Mouse (Mus musculus): ENCODE data around the gene Cutal. TPM values are rescaled to one million over a fixed set of nuclear protein-coding genes. Genes with fewer than 3 reads are reported as not detected.
"Not testable (repeated sequence)": the region's sequence is repeated elsewhere in the genome, so short reads cannot be mapped to it uniquely, and the experiment has no call there.

The Cutal gene
- polyA plus RNA-seq (2012; rRNA removed) = 16.9 and 38.1 TPM in 2 replicates

GRCm38 (mm10) chr2:34874271-34874670, at the start of gene Cutal:
Gene Cutal (plus strand): TSS chr2:34874396.
- WGBS = 3% methylated on average over 14 of the region's 14 CpGs
- no peak for DNase-seq (ENCODE audit: low read depth, low spot score)

- under 1% methylated on average over 57 of the region's 57 CpGs for WGBS
- peak; percentile 75 for DNase-seq (ENCODE audit: low read depth, low spot score)
These were observed 48.3 kb upstream of the Cutal start, which contains the start of gene Fbxw2 for GRCm38 (mm10) chr2:34825827-34826459. Gene Fbxw2 (minus strand): TSS chr2:34826311.

GRCm38 (mm10) chr2:34826460-34827231, 47.5 kb upstream of the Cutal start:
- WGBS = 32% methylated on average over 20 of the region's 21 CpGs
- no peak for DNase-seq (ENCODE audit: low read depth, low spot score)

GRCm38 (mm10) chr2:34827591-34827990, 46.6 kb upstream of the Cutal start:
- no peak for DNase-seq (ENCODE audit: low read depth, low spot score)
- WGBS = 78% methylated on average over 4 of the region's 4 CpGs

DNA sequence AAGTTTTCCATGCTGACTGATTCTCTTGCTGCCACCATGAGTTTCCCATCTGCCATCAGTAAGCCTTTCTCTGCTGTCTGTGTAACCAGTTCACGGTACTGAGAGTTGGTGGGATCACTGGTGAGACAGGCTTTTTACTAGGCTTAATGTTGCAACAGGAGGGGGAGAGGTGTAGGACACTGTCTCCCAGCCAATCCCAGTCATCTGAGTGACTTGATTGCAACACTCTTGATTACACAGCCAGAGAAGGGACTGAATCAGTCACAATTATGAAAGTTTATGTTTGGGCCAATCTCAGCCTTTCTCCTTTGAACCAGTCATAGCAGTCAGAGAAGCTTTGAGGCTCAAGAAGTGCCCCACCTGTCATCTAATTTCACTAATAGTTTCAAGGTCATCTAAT, 46.2 kb upstream of the Cutal start:
- 30% methylated on average over 1 of the region's 1 CpGs for WGBS
- no peak for DNase-seq (ENCODE audit: low read depth, low spot score)

- DNase-seq (ENCODE audit: low read depth, low spot score) = not testable (repeated sequence)
- WGBS = 92% methylated on average over 17 of the region's 17 CpGs
These were observed 44.1 kb upstream of the Cutal start for GRCm38 (mm10) chr2:34830066-34830465.

DNA sequence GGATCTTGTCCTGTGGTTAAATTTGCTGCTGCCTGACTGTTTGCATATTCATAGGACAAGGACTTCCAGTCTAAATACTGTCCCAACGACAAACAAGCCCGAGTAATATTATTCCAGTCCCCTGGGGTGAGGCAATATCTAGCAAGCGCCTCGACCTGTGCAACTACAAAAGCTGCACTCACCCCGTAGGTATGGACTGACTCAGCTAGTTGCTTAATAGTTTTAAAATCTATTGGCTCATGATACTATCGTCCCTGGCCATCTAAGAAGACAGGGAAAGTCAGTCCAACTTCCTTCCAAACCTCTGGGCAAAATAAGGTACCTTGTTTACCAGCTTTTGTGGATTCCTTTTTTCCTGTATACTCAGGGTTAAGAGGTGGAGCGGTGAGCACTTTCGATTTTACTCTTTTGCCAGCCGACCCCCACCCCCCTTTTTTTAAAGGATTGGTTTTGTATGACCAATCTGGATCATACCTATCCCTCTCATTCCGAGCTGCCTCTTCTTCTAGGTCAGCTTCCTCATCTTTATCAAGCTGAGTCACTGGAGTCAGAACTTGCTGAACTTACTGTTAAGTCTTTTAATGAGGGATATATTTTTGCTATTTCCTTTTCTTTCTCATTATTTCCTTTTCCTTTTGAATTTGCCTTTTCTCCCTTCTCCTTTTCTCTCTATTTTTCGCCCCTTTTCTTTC, 41.3 kb upstream of the Cutal start, which contains the start of gene Gm34653:
Gm34653 (plus strand) TSS at position 242 of the 692 bp plus-strand sequence.
- WGBS = 54% methylated on average over 11 of the region's 11 CpGs
- DNase-seq (ENCODE audit: low read depth, low spot score) = not testable (repeated sequence)

GRCm38 (mm10) chr2:34833624-34834023, 40.6 kb upstream of the Cutal start:
- no peak for DNase-seq (ENCODE audit: low read depth, low spot score)
- WGBS = 88% methylated on average over 17 of the region's 17 CpGs

- 74% methylated on average over 3 of the region's 3 CpGs for WGBS
- no peak for DNase-seq (ENCODE audit: low read depth, low spot score)
These were observed 38.5 kb upstream of the Cutal start for GRCm38 (mm10) chr2:34835669-34836068.

GRCm38 (mm10) chr2:34840143-34840542, 34.1 kb upstream of the Cutal start:
- 76% methylated on average over 5 of the region's 5 CpGs for WGBS
- DNase-seq (ENCODE audit: low read depth, low spot score) = not testable (repeated sequence)

DNA sequence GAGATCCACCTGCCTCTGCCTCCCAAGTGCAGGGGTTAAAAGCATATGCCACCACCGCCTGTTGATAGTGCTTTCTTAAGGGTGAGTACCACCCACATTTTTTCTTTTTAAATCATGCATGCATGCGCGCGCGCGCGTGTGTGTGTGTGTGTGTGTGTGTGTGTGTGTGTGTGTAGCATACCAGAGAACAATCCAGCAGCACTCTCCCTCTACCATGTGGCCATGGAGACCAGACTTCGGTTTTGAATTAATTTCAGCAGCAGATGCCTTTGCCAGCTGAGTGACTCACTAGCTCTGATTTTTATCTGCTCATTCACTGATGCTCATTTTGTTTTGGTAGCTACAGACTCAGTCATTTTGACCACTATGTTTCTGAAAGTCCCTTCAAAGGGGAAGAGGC, 32.5 kb upstream of the Cutal start:
- 88% methylated on average over 8 of the region's 8 CpGs for WGBS
- no peak for DNase-seq (ENCODE audit: low read depth, low spot score)

DNA sequence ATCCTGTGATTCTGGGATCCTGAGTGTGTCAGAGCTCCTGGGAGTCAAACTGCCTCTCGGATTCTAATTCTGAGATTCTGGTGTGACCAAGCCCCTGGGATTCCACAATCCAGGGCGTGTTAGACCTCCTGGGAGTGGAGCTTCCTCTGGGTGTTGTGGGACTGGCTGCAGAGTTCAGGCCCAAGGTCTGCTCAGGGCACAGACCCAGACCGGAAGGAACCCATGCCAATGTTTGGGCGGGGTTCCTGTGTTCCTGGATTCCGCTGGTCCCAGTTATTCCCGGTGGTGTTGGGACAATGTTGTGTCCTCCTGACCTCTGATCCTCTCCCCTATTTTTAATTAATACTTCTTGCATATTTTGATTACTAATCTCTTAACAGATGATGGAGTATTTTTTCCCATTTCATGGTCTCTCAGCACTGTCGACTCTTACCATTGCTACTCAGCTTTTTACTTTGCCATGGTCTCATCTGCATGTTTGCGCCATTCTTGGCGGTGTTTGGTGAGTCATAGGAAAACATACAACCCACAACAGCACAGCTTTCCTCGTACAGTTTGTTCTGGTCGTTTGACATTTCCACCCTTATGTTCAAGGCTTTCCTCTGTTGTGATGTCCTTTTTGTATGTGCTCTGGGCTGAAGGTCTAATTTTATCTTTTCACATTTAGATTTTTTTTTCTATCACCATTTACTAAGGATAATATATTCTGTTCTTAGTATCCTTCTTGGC, 30.8 kb upstream of the Cutal start:
- 60% methylated on average over 11 of the region's 11 CpGs for WGBS
- DNase-seq (ENCODE audit: low read depth, low spot score) = no peak

GRCm38 (mm10) chr2:34847702-34848101, 26.5 kb upstream of the Cutal start:
- WGBS = 91% methylated on average over 1 of the region's 1 CpGs

GRCm38 (mm10) chr2:34855265-34855664, 18.9 kb upstream of the Cutal start:
- WGBS = 87% methylated on average over 4 of the region's 4 CpGs
- DNase-seq (ENCODE audit: low read depth, low spot score) = no peak

More at GRCm38 (mm10) chr2:34847702-34848101, 26.5 kb upstream of the Cutal start:
- no peak for DNase-seq (ENCODE audit: low read depth, low spot score)

GRCm38 (mm10) chr2:34857728-34858127, 16.5 kb upstream of the Cutal start:
- no peak for DNase-seq (ENCODE audit: low read depth, low spot score)
- 92% methylated on average over 8 of the region's 8 CpGs for WGBS

DNA sequence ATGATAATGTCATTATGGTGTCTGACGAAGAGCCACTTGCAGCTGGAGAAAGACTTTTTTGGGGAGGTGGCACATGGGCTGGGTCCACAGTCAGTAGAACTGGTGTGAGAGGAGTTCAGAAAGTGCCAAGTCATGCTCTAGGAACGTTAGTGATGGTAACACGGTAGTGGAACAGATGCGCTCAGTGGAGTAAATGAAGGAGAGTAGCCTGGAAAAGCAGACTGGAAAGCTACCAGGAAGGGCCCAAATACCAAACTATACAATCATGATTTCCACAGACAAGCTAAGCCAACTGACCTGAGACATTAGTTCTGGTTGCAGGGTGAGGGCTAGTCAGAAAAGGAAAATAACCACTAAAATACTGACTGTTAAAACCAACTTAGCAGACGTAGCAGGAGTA, 4.5 kb upstream of the Cutal start:
- WGBS = 18% methylated on average over 5 of the region's 5 CpGs
- DNase-seq (ENCODE audit: low read depth, low spot score) = no peak

- under 1% methylated on average over 67 of the region's 67 CpGs for WGBS
- DNase-seq (ENCODE audit: low read depth, low spot score) = peak; percentile 99
These were observed 3.4 kb upstream of the Cutal start for GRCm38 (mm10) chr2:34870520-34871474.

DNA sequence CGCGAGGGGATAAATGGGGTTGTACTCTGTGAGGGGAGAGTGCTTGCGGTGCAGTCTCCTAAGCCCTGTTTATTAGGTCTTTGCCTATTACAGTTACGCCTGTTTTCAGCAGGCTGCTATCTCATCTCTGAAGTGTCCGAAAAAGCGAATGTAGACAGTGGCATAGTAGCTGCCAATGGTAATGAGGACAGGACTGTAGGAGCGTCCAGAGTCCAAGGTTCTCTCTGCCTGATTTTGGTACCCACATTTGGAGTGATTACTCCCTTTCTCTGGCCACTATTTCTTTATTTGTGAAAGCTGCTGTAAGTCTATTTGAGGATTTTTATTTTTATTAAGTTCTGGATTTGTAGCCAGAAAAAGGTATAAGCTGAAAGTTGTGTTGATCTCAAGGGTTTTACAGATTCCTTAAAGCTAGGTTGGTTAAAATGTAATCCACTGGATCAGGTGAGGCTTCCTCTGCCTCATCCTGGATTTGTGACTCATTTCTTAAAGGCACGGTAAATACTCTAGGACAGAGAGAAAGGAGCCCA, 685 bp downstream of the Cutal start, which contains the start of gene Psmd5:
Psmd5 (minus strand) TSS at position 153 of the 530 bp plus-strand sequence.
- DNase-seq (ENCODE audit: low read depth, low spot score) = no peak
- 14% methylated on average over 8 of the region's 8 CpGs for WGBS
